Mouse (Mus musculus) neural tube, embryonic 12.5 days (tissue): Measurements from ENCODE around the gene Zfp598. TPM values are rescaled to one million over a fixed set of nuclear protein-coding genes. Genes with fewer than 3 reads are reported as not detected.
"Not testable (repeated sequence)": the region's sequence is repeated elsewhere in the genome, so short reads cannot be mapped to it uniquely, and the experiment has no call there.

ENCODE experiments used
- ATAC-seq: fragments of 200-750 bp; cut with Nextera tagmentation; 2 replicates; pipeline ENCODE4 v1.8.0; 2017; ENCODE audit warnings: low read depth, mild to moderate bottlenecking, moderate TSS enrichment, moderate library complexity; ENCODE audit not compliant: low FRiP score
- H3K27ac ChIP-seq: fragments of 300-500 bp; sonication (generic); 2 replicates; pipeline ENCODE4 v1.5.1; 2016
- H3K27me3 ChIP-seq: fragments of 300-500 bp; sonication (generic); replicated peaks from 2 replicates; pipeline ENCODE4 v1.6.1; 2016; ENCODE audit warnings: mild to moderate bottlenecking
- H3K36me3 ChIP-seq: fragments of 300-500 bp; sonication (generic); 2 replicates; pipeline ENCODE4 v1.6.1; 2016; ENCODE audit warnings: mild to moderate bottlenecking
- H3K4me1 ChIP-seq: fragments of 300-500 bp; sonication (generic); 2 replicates; pipeline ENCODE4 v1.6.1; 2016
- H3K4me2 ChIP-seq: fragments of 300-500 bp; sonication (generic); replicated peaks from 2 replicates; pipeline ENCODE4 v1.6.1; 2016; ENCODE audit warnings: mild to moderate bottlenecking
- H3K4me3 ChIP-seq: fragments of 300-500 bp; sonication (generic); 2 replicates; pipeline ENCODE4 v1.5.1; 2016
- H3K9ac ChIP-seq: fragments of 300-500 bp; sonication (generic); 2 replicates; pipeline ENCODE4 v1.6.1; 2016; ENCODE audit warnings: mild to moderate bottlenecking
- H3K9me3 ChIP-seq: fragments of 300-500 bp; sonication (generic); 2 replicates; pipeline ENCODE4 v1.6.1; 2016; ENCODE audit warnings: mild to moderate bottlenecking
- WGBS: fragments of 180-500 bp; shearing (Covaris S2); methylation state at CpG from one replicate; pipeline ENCODE4 v1.1.7; 2016; 5-methylcytosine and 5-hydroxymethylcytosine counted together
- polyA plus RNA-seq: library from polyadenylated mRNA; unstranded; fragments of >200 nt; fragmentation: Nextera tagmentation; extraction: Ambion mirVana; gene quantifications from 2 replicates; pipeline ENCODE4 v1.2.1, GENCODE M21; 2016

Zfp598 gene
- polyA plus RNA-seq, 1 experiment from 2014 or later = 27.2 TPM

DNA sequence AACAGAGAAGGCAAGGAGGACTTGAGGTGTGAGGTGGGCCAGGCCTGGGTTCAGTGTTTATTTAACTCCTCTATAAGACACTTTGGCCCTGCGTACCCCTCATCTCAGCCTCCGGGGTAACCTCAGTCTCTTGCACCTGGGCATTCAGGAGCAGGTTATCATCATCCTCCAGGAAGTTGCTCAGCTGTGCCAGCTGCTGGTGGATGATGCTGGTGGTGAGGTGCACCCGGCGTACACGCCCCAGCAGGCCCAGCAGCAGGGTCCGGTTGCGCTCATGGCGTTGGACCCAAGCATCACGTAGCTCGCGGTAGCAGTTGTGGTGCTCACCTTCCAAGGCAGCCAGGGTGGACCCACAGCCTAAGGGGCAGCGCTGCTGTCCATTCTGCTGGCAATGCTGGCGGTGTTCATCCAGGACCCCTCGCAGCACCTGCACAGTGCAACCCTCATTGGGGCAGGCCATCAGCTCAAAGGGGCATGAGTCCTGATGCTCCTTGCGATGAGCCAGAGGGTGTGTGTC, 46.7 kb downstream of the Zfp598 start:
- H3K4me2 ChIP-seq = no peak overlapping the region
- ATAC-seq = no peak
- no peaks in the 10 kb centered on the region for H3K9me3 ChIP-seq
- H3K36me3 ChIP-seq = peaks cover 22% of the 10 kb centered on the region
- no peak overlapping the region for H3K9ac ChIP-seq
- no peaks in the 10 kb centered on the region for H3K27me3 ChIP-seq
- 96% methylated on average over 15 of the region's 15 CpGs for WGBS
- no peak overlapping the region for H3K4me3 ChIP-seq
- no peak overlapping the region for H3K27ac ChIP-seq
- peaks cover 8% of the 10 kb centered on the region for H3K4me1 ChIP-seq

DNA sequence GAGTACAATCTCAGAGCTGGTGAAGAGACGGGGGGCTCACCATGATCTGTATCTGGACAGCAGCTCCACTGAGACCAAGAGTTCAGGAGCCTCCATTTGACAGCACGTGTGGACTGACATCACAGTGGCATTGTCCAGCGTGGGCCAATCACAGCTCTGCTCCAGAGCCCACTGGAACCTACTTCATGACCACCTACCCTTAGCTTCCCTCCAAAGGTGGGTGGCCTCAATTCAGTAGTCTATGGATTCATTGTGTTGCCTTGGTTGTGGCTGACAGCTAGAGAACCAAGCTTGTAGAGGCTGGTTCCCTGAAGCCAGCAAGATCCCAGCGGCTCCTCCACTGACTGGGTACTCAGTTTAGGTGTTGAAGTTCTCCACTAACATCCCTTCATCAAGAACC, 48.5 kb downstream of the Zfp598 start, which contains the start of the genes Rnf151 and Rps2:
Gene Rnf151 (minus strand): TSS at position 121 of the 400 bp plus-strand sequence.
Gene Rps2 (plus strand): TSS at position 174 of the 400 bp plus-strand sequence.
- Histone ChIP-seq H3K4me2 (peak within 1 kb of the TSS; percentile 94), H3K4me3 (peak within 1 kb of the TSS; percentile 80), H3K9me3 (no peaks in the 10 kb centered on the region), H3K9ac (0 out of 2 replicates have a peak within 1 kb of the TSS, but pooled peaks have one; percentile 83), H3K27me3 (no peaks in the 10 kb centered on the region), H3K36me3 (peaks cover 36% of the 10 kb centered on the region), H3K4me1 (peaks cover 24% of the 10 kb centered on the region), H3K27ac (no peak within 1 kb of the TSS)
- no peak for ATAC-seq
- WGBS = 93% methylated on average over 4 of the region's 4 CpGs

DNA sequence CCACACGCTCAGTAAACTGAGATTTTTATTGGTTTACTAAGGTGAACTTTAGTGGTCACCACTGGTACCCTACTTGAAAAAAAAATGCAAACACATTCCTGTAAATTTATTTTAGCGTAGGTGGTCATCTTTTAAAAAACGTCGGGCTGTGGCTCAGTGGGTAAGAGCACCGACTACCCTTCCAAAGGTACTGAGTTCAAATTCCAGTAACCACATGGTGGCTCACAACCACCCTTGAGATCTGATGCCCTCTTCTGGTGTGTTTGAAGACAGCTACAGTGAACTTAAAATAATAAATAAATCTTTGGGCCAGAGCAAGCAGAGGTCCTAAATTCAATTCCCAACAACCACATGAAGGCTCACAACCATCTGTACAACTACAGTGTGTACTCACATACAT, 49.5 kb downstream of the Zfp598 start:
- WGBS = 60% methylated on average over 5 of the region's 5 CpGs
- H3K27me3 ChIP-seq, ATAC-seq, H3K9me3 ChIP-seq, H3K27ac ChIP-seq: not testable (repeated sequence)
- peak overlapping the region; percentile 94 for H3K4me2 ChIP-seq
- peaks cover 33% of the 10 kb centered on the region for H3K4me1 ChIP-seq
- peak overlapping the region; percentile 83 for H3K9ac ChIP-seq
- peak overlapping the region; percentile 80 for H3K4me3 ChIP-seq
- peaks cover 36% of the 10 kb centered on the region for H3K36me3 ChIP-seq

DNA sequence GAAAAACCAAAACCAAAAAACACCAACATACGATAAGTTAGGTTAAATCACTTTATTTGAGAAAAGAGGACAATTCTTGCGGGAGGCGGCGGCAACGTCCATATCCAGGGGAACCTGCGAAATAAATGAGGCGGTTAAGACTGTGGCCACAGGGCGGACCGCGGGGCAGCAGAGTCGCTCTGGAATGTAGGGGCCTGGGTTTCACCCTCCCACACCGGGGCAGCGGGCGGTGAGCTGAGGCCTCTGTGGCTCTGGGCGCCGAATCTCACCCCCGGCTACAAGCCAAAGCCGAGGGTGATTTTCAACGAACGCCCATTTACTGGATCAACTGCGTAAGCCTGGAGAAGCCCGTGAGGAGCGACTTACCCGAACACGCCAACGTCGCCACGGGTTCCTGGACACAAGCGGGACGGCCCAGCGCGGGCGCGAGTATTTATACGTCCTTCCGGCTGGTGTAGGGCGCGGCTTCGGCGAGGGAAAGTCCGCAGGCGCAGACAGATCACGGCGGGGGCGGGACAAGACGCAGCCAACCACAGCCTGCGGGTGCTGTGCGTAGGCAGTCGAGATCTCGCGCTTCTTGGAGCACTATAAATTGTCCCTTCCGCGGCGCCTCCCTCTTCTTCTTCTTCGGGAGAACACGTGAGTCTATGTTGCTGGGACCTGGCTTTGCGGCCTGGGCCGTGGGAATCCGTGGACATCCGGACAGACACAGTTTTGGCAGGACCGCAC, 50.2 kb downstream of the Zfp598 start:
- peak; percentile 97 for ATAC-seq
- Histone ChIP-seq H3K36me3 (peaks cover 36% of the 10 kb centered on the region), H3K9me3 (no peaks in the 10 kb centered on the region)

DNA sequence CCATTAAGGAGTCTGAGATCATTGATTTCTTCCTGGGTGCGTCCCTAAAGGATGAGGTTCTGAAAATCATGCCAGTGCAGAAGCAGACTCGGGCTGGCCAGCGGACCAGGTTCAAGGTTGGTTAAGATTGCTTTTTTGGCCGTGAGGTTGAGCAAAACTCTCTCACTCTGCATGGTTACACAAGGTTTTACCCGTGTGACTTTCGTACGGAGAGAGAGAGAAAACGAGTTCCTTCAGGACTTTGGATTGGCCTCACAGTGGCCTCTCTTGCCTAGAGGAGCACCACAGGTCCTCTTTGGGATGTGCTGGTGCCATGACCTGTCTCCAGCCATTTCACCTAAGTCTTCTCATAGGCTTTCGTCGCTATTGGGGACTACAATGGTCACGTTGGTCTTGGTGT, 51.1 kb downstream of the Zfp598 start:
- not testable (repeated sequence) for H3K9me3 ChIP-seq, H3K27me3 ChIP-seq, ATAC-seq, H3K27ac ChIP-seq
- 2% methylated on average over 11 of the region's 11 CpGs for WGBS
- Histone ChIP-seq H3K4me1 (peaks cover 35% of the 10 kb centered on the region), H3K4me3 (peak overlapping the region; percentile 80), H3K36me3 (peaks cover 36% of the 10 kb centered on the region), H3K4me2 (peak overlapping the region; percentile 94), H3K9ac (peak overlapping the region; percentile 83)

More for the DNA sequence above, 50.2 kb downstream of the Zfp598 start:
- Histone ChIP-seq H3K27me3 (no peaks in the 10 kb centered on the region), H3K9ac (peak overlapping the region; percentile 83), H3K27ac (peak overlapping the region; percentile 57; the same call in 1 of the 2 replicates), H3K4me1 (peaks cover 35% of the 10 kb centered on the region), H3K4me2 (peak overlapping the region; percentile 94), H3K4me3 (peak overlapping the region; percentile 80)
- WGBS = under 1% methylated on average over 61 of the region's 61 CpGs

DNA sequence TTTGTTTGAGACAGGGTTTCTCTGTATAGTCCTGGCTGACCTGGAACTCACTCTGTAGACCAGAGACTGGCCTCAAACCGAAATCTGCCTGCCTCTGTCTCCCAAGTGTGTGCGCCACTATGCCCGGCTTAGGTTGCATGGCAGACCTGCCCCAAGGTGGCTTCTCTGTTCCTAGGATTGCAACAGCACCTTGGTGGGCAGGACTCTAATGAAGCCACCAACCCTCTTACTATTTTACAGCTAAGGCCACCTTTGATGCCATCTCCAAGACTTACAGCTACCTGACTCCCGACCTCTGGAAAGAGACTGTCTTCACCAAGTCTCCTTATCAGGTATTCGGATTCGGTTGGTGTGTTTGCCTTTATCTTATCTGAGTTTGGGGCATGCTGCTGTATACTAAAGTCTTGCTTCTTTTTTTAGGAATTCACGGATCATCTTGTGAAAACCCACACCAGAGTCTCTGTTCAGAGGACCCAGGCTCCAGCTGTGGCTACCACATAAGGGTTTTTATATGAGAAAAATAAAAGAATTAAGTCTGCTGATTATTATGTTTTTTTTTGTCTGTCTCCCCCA, 52.0 kb downstream of the Zfp598 start:
- WGBS = 76% methylated on average over 7 of the region's 7 CpGs
- ATAC-seq, H3K27ac ChIP-seq, H3K27me3 ChIP-seq, H3K9me3 ChIP-seq: not testable (repeated sequence)
- H3K4me3 ChIP-seq = peak overlapping the region; percentile 26
- H3K9ac ChIP-seq = peak overlapping the region; percentile 56
- H3K4me2 ChIP-seq = peak overlapping the region; percentile 94
- peaks cover 29% of the 10 kb centered on the region for H3K36me3 ChIP-seq
- H3K4me1 ChIP-seq = peaks cover 35% of the 10 kb centered on the region

DNA sequence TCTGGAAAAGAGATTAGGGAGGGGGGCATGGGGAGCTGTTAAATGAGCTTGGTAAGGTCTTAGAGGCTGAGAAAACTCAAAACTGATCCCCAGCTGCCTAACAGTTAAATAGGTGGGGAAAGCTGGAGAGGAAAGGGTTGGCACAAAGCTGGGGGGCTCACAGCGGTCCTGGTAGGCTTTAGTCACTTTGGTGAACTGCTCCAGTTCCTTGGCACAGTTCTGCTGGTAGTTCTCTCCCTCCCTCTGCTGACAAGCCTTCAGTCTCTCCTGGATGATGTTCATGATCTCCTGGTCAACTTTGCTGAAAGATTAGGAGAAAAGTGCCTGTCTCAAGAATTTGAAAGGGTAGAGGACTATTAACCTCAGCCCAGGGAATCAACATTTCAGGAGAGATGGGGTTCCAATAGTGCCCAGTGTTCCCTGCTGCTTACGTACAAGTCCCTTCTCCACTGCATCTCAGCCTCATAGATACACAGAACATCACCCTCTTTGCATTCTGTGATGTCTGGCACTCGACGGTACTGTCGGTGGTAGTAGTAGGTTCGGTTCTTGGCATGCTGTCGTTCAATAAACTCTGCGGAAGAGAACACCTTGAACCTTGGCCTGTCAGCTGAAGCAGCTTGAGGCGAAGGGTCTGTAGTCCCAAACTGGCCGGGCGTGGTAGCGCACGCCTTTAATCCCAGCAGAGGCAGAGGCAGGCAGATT, 52.9 kb downstream of the Zfp598 start:
- no peak overlapping the region for H3K27ac ChIP-seq
- peaks cover 35% of the 10 kb centered on the region for H3K4me1 ChIP-seq
- H3K4me3 ChIP-seq = no peak overlapping the region
- no peaks in the 10 kb centered on the region for H3K9me3 ChIP-seq
- ATAC-seq = no peak
- H3K4me2 ChIP-seq = peak overlapping the region; percentile 94
- 23% methylated on average over 13 of the region's 13 CpGs for WGBS
- peaks cover 21% of the 10 kb centered on the region for H3K36me3 ChIP-seq
- H3K27me3 ChIP-seq = no peaks in the 10 kb centered on the region
- peak overlapping the region; percentile 22; the same call in 1 of the 2 replicates for H3K9ac ChIP-seq

DNA sequence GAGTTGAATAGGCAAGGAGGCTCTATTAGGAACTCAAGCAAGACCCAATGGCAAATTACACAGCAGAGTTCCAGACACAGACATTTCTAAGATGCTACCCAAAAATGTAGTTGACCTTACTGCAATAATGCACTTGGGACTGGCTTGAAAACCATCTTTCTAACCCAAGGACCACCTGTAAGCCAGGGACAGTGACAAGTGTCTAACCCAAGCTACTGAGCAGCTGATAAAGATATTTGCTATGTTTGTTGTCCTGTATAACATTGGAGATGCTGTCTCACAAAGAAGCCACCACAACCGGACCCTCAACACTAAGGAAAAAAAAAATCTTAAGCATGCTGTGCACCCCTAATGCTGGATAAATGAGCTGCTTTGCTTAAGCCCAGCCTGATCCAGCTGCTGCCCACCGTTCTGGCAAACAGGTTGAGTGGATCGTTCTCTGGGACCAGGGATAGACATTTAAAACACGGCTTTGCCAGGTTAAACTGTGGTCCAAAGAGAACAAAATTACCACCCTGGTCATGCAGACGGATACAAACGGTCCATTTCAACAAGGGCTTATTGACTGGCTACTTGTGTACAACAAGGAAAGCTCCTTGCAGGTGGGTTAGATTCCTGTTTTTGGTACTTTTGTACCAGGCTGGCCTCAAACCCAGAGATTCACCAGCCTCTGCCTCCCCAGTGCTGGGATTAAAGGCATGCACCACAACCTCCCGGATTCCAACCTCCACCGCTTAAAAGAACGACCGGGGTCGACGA, 53.8 kb downstream of the Zfp598 start:
- 4% methylated on average over 12 of the region's 12 CpGs for WGBS
- no peak overlapping the region for H3K27ac ChIP-seq
- H3K27me3 ChIP-seq = no peaks in the 10 kb centered on the region
- ATAC-seq = no peak
- no peaks in the 10 kb centered on the region for H3K9me3 ChIP-seq
- peaks cover 35% of the 10 kb centered on the region for H3K4me1 ChIP-seq
- peak overlapping the region; percentile 94 for H3K4me2 ChIP-seq
- H3K9ac ChIP-seq = peak overlapping the region; percentile 92
- peaks cover 15% of the 10 kb centered on the region for H3K36me3 ChIP-seq
- H3K4me3 ChIP-seq = peak overlapping the region; percentile 71

DNA sequence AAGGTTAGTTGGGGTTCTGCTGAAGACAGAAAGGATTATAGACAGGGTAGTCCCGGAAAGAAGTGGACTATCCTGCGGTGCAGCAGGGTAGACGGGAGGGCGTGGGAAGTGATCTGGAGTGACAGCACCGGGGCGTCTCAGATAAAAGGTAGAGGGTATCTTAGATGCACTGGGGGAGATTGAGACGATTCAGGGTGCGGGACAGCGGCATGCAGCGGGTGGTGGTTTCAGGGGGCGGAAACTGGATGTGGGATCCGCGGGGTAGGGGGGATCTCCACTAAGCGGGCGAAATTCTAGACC, 54.3 kb downstream of the Zfp598 start:
- H3K27me3 ChIP-seq = no peaks in the 10 kb centered on the region
- ATAC-seq = no peak
- H3K36me3 ChIP-seq = peaks cover 15% of the 10 kb centered on the region
- peaks cover 31% of the 10 kb centered on the region for H3K4me1 ChIP-seq
- H3K4me3 ChIP-seq = peak overlapping the region; percentile 71
- H3K27ac ChIP-seq = no peak overlapping the region
- under 1% methylated on average over 15 of the region's 15 CpGs for WGBS
- H3K9me3 ChIP-seq = no peaks in the 10 kb centered on the region
- peak overlapping the region; percentile 92 for H3K9ac ChIP-seq
- H3K4me2 ChIP-seq = peak overlapping the region; percentile 94

DNA sequence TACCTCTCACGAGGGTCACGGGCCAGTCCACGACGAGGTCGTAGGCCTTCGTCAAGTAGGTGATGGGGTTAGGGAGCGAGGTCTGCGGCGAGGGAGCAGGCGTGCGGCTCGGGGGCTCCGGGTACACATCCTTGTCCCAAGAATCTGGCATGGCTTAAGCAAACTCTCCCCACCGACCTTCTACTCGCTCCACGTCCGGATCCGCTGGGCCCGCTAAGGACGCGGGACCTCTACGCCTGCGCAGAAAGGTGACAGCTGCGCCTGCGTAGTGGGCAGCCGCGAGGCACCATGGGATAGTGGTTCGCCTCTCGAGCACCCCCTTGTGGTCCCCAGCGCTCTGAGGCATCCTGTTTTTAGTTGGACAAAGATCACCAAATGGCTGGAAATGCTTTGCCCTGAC, 54.7 kb downstream of the Zfp598 start, which contains the start of gene Ndufb10:
Gene Ndufb10 (minus strand): TSS at position 295 of the 400 bp plus-strand sequence.
- Histone ChIP-seq H3K36me3 (peaks cover 15% of the 10 kb centered on the region), H3K4me3 (peak within 1 kb of the TSS; percentile 71), H3K9me3 (no peaks in the 10 kb centered on the region), H3K9ac (peak within 1 kb of the TSS; percentile 92), H3K27ac (peak within 1 kb of the TSS; percentile 12; the same call in 1 of the 2 replicates), H3K27me3 (no peaks in the 10 kb centered on the region), H3K4me2 (peak within 1 kb of the TSS; percentile 94), H3K4me1 (peaks cover 29% of the 10 kb centered on the region)
- ATAC-seq = peak; percentile 78
- WGBS = under 1% methylated on average over 30 of the region's 30 CpGs

DNA sequence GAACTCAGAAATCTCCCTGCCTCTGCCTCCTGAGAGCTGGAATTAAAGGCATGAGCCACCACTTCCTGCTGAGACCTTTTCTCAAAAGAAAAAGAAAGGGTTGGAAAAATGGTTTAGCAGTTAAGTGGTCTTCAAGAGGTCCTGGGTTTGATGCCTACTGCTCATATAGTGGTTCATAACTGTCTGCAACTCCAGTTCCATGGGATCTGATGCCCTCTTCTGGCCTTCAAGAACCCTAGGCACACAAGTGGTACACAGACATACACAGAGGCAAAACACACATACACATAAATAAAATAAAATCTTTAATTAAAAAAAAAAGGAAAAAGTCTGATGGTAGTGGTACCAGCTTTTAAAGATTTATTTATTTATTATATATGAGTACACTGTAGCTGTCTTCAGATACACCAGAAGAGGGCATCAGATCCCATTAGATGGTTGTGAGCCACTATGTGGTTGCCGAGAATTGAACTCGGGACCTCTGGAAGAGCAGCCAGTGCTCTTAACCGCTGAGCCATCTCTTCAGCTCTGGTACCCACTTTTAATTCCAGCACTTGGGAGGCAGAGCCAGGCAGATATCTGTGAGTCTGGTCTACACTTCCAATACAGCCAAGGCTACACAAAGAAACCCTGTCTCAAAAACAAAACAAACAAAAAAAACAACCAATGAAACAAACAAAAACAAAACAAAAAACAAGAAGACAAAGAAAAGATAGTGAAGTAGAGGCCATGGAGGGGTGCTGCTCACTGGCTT, 56.3 kb downstream of the Zfp598 start:
- Histone ChIP-seq H3K4me1 (peaks cover 29% of the 10 kb centered on the region), H3K27me3 (no peaks in the 10 kb centered on the region), H3K27ac (no peak overlapping the region), H3K4me3 (no peak overlapping the region), H3K9ac (no peak overlapping the region), H3K9me3 (no peaks in the 10 kb centered on the region), H3K36me3 (peaks cover 15% of the 10 kb centered on the region), H3K4me2 (no peak overlapping the region)
- WGBS = 70% methylated on average over 3 of the region's 3 CpGs
- no peak for ATAC-seq
